Mouse (Mus musculus) 3134 (cell line): ENCODE measurements around the gene Ggcx.
"Not testable (repeated sequence)": the region's sequence is repeated elsewhere in the genome, so short reads cannot be mapped to it uniquely, and the experiment has no call there.

ENCODE experiments used
- DNase-seq: peaks from one replicate; pipeline ENCODE4 v3.0.0-alpha.2; 2011; ENCODE audit warnings: low spot score; ENCODE audit not compliant: insufficient read length; ENCODE audit errors: extremely low read depth

Gene Ggcx

GRCm38 (mm10) chr6:72458921-72459320, 44.8 kb downstream of the Ggcx start:
- DNase-seq: no peak

GRCm38 (mm10) chr6:72460036-72460801, 46.1 kb downstream of the Ggcx start:
- no peak for DNase-seq

- DNase-seq: not testable (repeated sequence)
These were observed 48.6 kb downstream of the Ggcx start for GRCm38 (mm10) chr6:72462550-72463257.

GRCm38 (mm10) chr6:72465361-72466157, 51.5 kb downstream of the Ggcx start:
- DNase-seq: no peak

- DNase-seq: no peak
These were observed 52.1 kb downstream of the Ggcx start for GRCm38 (mm10) chr6:72466171-72466570.

- peak; percentile 83 for DNase-seq
These were observed 59.3 kb downstream of the Ggcx start for GRCm38 (mm10) chr6:72473264-72474041.

- no peak for DNase-seq
These were observed 61.3 kb downstream of the Ggcx start for GRCm38 (mm10) chr6:72475221-72475985.

GRCm38 (mm10) chr6:72476836-72477235, 62.7 kb downstream of the Ggcx start:
- DNase-seq: no peak

GRCm38 (mm10) chr6:72477621-72478020, 63.5 kb downstream of the Ggcx start:
- DNase-seq: peak; percentile 42

GRCm38 (mm10) chr6:72478691-72479090, 64.6 kb downstream of the Ggcx start:
- DNase-seq: not testable (repeated sequence)

GRCm38 (mm10) chr6:72479645-72480421, 65.7 kb downstream of the Ggcx start:
- DNase-seq: no peak

GRCm38 (mm10) chr6:72480422-72480702, 66.3 kb downstream of the Ggcx start:
- no peak for DNase-seq
